Mouse (Mus musculus) frontal cortex, postnatal 10 days (tissue): ENCODE measurements around the gene Uba6.
A peak's percentile ranks its signal among the peaks of the same experiment; 100 is the strongest.

Experiments used
- DNase-seq, 2 experiments: peaks; one replicate each; pipeline ENCODE4 v3.0.0; 2022; ENCODE audit warnings: low spot score in 2 of 2, mixed read lengths in 1 of 2

Gene Uba6

DNA sequence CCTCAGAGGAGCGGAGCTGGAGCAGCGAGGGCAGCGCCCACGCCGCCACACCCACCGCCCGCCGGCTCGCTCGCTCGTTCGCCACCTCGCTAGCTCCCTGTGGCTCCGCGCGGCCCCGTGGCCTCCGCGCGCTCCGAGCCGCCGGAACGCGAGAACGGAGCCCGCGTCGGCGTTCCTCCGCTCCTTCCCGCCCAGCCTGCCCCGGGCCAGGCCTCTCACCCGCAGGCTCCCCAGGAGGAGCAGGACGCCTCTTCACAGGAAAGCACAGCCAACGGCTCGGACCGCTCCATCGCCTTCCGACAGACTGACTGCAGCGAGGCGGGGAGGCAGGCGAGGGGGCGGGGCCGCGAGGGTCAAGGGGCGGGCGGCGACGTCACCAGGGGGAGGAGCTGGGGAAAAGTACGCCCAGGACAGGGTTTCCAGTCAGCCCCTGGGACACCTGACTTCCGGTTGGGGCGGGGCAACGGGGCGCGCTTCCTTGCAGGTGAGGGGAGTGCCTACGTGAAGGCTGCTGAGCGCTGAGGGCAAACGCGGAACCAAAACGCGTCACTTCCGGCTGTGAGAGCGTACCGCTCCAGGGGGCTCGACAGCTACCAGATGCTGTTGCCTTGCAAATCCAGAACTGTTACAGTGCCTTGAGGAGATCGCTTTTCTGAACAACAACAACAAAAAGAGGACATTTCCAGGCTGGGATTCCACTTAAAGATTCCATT, at the start of gene Uba6:
TSS of gene Uba6 (minus strand) at position 355 of the 713 bp plus-strand sequence.
- peak; percentile 99 for DNase-seq

DNA sequence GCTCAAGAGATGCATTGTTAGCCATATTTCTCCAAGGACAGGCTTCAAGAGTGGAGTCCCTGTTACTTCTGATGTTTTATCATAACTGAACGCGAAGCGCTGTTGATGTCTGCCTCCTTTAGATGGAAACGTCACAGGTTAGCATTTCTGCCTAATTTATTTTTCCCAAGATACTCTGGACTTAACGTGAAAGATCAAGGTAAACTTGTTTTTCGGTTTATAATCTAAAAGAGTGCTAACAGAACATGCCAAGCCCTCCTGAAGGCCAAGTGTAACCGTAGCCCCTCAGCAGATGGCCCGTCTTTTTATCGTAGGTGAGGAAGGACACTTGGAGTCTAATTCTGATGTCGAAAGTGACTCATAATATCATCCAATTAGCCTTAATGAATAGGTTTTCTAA, 25.2 kb upstream of the Uba6 start, which contains the start of gene Gnrhr:
TSS of gene Gnrhr (minus strand) at position 101 of the 400 bp plus-strand sequence.
- DNase-seq = no peak

DNA sequence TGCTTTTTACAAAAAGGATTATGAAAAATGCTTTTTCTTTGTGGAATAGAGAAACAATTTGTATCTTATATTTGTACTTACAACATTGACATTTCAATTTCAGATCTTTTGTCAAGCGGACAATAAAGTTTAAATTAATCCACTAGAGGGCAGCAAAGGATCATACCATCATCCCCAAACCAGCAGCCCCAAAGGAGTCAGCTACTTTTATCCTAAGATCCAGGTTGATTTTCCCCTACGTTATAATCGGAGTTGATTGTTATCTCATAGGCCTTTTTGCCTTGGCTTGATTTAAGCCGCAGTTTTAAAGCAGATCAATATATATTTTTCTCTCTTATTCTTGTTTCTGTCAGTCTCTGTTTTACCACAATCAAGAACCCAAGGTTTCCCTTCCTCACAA, 18.8 kb upstream of the Uba6 start:
- DNase-seq = no peak

DNA sequence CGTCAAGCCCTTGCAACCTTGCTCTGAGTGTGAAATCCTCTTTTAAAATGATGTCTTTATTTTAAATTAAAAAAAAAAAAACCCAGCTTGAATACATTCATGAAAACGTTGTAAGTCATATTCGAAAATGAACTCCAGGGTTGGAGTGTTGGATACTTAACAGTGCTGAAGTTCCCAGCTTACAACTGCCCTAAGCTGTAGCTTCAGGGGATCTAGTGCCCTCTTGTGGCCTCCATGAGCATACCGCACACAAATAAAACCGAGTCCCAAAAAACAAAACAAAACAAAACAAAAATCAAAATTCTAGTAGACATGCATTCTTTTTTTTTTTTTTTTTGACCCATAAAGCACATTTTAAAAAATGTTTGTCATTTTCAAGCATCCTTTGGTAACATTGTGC, 18.2 kb upstream of the Uba6 start:
- DNase-seq = no peak

DNA sequence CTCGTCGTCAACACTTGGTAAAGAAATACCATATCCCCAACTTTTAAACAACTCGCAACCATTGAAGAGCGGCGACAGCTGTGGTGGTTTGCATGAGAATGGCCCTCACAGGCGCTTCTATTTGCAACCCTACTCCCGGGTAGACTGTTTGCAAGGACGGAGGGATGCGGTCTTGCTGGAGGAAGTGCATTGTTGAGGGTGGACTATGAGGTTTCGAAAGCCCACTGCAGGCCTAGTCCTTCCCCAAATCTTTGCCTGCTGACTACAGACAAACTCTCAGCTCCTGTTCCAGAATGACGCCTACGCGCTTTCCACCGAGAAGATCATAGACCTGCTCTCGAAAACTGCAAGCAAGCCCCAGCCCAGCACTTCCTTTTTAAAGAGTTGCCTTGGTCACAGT, 17.7 kb upstream of the Uba6 start:
- no peak for DNase-seq

DNA sequence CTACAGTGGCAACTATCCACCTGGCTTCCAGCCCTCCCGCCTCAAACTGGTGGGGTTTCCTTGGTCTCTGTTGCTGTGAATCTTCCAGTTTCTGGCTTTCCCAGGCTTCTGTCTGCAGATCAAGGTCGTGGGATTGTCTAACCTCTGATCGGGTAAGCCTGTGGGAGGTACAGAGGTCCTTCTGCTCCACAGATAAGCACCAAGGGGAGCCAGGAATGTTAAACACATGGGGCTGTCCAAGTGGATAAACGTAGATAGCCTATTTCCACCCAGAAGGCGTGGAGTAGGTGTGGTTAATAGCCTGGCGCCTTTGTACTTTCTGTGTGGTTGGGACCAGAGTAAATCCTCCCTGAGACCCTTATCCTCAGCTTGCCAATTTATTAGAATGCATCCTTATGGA, 14.8 kb upstream of the Uba6 start:
- DNase-seq = no peak

DNA sequence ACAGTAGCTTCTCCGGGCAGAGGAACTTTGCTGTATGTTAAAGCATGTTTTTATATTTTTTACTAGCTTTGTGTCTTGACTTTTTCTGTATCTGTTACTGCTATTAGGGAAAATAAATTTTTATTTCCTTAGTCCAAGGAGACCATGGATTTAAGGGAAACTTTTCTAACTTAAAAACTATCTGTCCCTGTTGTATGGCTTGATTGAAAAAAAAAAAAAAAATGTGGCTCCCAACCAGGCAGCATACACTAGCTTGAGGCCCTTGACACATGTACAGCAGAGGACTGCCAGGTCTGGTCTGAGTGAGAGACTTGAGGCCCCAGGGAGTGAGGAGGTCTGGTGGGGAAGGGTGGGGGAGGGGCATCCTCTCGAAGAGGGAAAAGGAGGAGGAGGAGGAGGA, 1.2 kb upstream of the Uba6 start:
- DNase-seq = no peak

DNA sequence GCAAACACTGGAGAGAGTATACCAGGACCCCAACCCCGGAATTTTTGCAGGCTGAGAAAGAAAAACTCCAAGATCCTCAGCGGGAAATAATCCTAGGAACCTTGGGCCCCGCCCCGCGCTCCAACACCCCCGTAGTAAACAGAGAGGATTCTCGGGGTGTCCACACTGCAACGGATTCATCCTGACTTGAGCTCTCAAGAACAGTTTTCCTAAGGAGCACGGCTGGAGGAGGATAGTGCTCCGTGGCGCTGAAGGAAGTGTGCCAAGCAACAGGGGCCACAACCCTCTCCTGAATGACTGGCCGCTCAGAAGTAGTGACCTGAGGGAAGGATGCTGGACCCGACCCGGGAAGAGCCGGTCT, 535 bp downstream of the Uba6 start:
- peak in 1 of 2 experiments; percentile 22 for DNase-seq

DNA sequence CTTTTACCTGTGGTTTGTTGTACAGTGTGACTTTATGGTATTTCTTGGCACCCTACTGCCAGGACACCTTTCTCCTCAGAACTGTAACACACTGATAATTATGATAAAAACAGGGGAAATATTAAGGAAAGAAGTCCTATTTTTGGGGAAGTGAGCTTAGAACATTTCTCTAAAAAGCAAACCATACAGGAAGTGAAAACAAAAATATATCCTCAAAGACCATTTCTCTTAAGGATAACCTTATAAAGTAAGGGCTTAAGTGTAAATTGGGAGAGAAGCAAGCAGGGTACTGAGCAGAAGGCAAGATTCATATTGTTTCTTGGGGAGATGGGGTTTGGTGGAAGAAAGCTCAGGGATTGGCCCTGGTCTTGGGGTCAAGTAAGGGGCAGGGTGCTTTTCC, 42.8 kb downstream of the Uba6 start:
- no peak for DNase-seq

DNA sequence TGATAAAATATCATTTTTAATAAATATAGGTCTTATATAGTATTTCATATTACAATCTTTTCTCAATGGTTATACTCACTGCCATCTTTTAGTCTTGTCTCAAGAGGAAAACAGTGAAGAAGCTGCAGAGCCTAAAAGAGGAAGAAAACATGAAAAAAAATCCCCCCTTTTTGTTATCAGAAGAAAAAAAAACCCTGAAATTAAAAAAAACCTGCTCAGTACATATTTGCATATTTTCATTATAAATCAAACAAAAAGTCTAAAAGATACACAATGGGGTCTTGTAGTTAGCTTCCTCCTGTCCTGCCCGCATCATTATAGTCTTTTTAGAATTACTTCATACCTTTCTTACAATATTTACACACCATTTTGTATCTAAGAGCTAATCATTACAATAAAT, 43.9 kb downstream of the Uba6 start:
- no peak for DNase-seq

DNA sequence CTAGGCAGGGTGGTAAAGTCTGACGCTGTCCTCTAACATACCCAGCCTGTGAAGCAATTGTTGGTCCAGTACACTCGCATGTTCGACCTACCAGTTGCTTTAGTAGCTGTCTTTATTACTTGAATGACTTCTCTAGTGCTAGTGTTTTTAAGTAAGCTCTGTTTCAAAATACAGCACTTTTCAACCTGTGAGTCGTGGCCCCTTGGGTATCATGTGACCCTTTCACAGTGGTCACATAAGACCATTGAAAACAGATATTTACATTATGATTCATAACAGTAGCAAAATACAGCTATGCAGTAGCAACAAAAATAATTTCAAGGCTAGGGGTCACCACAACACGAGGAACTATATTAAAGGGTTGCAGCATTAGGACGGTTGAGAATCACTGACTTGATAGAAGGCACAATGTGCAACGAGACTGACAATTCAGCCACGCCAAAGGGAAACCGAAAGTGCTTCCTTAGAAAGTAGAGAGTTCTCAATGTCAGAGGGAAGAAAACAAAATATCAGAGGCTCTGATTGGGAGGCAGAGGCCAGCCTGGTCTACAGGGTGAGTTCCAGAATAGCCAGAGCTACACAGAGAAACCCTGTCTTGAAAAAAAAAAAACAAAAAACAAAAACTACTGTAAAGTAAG, 54.0 kb downstream of the Uba6 start:
- DNase-seq = no peak

DNA sequence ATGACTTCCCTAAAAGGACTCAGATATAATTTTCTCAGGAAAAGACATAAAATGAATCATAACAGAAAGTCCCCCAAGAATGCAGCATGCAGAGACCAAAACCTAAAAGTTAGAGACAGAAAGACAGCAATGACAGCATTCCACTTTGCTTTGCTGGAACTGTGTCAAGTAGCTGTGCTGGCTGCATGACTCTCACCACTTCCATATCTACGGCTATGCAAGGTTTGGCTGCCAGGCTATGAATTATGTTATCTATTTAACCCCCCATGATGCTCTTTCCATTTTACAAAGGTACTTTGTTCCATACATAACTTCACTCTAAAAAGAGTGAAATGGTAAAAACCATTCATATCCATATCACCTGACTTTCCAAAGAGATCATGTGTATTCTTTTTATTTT, 58.6 kb downstream of the Uba6 start:
- DNase-seq = no peak

DNA sequence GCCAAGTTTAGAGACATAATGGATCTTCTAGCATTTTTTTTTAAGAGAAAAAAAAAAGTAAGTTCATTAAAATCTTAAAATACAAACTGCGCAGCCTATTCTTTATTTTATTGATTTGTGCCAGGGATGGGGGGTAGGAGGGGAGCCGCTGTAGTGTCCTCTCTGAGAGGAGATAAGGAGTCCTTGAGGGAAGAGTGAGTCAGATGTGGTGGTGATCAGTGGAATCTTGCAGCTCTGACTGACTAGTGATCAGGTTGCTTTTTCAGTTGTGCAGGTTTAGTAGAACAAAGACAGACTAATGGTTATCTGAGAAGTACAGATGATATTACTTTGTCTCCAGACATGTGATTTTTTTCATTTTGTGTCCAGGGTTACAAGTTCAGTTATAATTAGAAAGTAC, 59.6 kb downstream of the Uba6 start:
- DNase-seq = no peak

DNA sequence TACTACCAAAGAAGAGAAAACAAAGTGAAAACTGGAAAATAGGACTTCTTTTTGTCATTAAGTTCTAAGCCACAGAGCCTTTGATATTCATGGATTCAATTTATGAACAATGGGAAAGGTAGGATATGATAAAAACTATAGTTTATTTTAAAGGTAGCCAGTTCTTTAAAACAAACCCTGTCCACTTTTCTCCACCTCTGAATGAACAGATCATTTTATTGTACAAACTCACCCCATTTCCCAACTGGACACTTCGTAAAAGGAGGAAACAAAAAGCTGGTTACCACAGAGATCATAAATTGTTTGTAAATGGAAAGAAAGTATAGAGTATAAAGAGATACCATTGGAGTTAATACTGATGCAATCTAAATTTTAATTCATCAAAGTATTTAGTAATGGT, 61.5 kb downstream of the Uba6 start:
- no peak for DNase-seq

DNA sequence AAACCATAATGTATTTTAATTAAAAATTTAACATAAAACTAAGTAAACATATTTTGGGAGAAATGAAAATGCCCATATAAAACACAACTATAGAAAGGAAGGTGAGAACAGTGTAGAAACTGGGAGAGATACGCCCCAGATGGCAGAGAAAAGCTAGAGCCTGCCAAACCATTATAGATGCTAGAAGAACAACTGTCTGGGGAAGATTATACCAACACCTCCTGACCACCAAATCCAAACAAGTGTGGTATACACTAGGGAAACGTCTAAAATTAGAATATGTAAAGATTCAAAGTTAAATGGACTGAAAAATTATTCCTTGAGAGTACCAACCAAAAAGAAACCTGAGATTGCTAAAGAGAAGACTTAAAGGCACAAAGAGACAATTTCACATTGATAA, 66.0 kb downstream of the Uba6 start:
- no peak for DNase-seq

DNA sequence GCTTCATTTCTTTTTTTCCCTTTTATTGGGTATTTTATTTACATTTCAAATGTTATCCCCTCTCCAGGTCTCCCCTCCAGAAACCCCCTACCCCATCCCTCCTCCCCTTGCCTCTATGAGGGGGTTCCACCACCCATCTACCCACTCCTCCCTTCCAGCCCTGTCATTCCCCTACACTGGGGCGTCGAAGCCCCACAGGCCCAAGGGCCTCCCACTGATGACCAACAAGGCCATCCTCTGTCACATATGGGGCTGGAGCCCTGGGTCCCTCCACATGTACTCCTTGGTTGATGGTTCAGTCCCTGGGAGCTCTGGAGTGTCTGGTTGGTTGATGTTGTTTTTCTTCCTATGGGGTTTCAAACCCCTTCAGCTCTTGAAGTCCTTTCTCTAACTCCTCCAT, 70.4 kb downstream of the Uba6 start:
- DNase-seq = no peak

DNA sequence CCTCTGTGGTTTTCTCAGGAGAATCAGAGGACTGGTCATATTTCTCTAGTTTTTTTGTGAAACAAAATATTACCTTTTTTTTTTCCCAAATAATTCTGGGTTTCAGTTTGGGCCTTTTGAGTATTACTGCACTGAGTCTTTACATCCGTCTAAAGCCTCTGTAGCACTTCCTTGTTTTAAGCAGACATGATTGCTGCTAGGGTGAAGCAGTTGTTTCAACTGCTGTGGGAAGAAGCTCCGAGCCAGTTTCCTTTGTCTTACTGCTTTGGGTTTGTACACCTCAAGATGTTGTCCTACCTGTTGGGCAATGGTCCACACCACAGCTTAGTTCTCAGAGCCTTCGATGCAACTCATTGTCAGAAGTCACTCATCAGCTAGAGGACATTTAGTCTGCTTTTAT, 72.0 kb downstream of the Uba6 start:
- no peak for DNase-seq

DNA sequence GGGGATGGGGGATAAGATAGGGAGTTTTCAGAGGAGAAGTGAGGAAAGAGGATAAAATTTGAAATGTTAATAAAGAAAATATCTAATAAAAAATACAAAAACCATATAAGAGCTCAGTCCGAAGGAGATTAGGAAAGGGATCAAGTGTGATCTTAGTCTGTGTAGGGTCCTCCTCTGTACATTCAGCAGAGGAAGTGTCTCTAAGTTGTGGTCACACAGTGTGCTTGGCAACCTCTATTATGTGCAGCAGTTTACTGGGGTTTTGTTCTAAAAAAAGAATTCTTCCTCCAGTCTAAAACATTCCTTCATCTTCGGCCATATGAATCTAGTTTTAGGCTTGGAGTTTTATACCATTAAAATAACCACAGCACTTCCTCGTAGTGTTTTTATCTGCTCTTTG, 73.6 kb downstream of the Uba6 start:
- DNase-seq = no peak

DNA sequence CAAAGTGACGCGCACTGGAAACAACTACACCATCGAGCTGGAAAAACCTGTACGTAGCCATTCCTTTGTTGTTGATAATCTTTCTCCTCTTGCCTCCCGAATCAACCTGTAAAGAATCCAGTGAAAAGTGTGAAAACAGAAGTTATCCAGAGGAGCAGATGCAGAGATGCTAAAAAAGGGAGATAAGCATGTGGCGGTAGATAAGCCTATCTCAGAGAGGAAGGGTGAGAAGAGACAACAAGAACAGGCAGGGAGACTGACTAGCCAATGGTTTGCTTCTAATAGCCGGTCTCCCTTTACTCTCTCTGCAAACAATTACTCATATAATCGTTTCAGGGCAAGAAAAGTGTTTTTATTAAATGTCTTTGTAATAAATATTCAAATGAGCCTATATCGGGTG, 77.8 kb downstream of the Uba6 start:
- DNase-seq = no peak

DNA sequence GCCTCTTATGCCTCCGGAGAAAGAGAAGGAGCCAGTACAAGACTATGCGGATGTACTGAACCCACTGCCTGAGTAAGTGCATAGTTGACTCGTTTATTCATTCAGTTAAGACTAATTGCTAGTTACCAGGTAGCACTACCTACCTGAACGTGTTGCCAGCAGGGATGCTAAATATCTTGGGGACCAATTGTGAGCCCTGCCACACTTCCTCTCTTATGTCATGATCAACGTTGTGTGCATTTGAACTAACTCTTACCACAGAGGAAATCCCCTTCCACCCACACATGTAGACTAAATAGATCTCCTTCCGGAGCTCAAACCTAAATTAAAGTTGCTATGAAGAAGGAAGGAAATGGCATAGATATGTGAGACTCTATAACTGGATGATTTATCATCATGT, 85.9 kb downstream of the Uba6 start:
- no peak for DNase-seq

DNA sequence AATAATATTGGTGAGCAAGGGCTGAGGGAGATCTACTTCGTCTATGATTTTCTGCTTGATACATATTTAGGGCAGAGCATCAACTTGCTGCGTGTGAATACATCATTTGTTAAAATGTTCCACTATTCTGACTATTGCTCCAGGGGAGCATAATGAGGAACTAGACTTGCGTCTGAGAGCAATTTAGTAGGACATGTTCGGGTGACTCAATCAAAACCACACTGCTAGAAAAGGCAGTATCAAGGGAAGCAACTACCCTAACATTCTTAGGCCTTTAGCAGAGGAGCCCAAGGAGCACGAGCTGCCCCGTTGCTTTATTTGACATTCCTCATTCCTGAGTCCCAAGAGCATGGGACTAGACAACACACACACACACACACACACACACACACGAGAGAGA, 87.6 kb downstream of the Uba6 start:
- no peak for DNase-seq

DNA sequence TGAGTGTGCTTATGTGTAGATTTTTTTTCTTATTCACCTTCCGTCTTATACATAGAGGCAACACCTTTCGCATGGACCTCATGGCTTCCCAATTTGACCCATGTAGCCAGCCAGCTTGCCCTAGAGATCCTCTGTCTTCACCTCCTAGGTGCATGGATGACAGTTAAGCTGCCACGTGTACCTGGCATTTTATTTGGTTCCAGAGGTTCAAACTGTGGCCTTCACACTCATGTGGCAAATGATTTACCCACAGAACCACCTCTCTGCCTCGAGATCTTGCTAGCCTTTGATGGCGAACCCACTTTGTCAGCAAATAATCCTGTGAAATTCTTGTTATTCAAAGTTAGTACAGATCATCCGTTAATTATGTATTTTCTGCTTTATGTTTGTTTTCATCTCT, 88.6 kb downstream of the Uba6 start:
- DNase-seq = no peak

DNA sequence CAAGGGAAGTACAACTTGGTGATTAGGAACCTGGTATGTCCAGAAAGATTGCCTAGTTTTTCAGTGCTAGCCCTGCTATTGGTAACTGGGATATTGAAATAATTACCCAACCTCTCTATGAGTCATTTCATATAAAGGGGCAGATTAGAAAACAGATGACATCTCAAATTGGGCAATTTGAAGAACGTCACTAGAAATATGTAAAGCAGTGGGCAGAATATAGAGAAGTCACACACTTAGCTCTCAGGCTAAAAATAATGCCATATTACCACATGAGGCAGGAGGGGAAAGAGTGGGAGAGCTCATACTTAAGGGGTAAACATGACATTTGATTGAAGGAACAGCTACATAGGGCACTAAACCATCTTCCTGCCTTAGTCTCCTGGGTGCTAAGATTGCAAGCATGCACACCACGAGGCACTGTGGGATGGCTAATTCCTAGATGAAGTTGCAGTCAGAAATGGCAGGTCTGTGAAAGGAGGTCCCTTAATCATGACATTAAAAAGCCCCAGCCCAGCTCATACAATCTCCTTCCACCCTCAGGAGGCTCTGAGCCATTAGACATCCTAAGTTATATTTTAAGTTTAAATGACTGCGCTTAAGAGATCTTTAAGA, 93.8 kb downstream of the Uba6 start:
- no peak for DNase-seq
